Mouse (Mus musculus) myocyte (in vitro differentiated cells): ENCODE measurements at regions not wholly inside any gene's neighbourhood (a gene's known extent, or its start where the extent isn't known, plus 50 kb on each side); places are given as distances from the start of the nearest gene placed in this dataset.

Source experiments
- H3K27me3 ChIP-seq: one replicate; pipeline ENCODE4 v1.6.1; 2011; ENCODE audit not compliant: control insufficient read depth, insufficient read depth, insufficient read length
- H3K36me3 ChIP-seq: one replicate; pipeline ENCODE4 v1.6.1; 2011; ENCODE audit not compliant: control insufficient read depth, insufficient read depth
- H3K4me2 ChIP-seq: one replicate; pipeline ENCODE4 v1.6.1; 2011; ENCODE audit warnings: low read depth, control low read depth
- H3K4me3 ChIP-seq: one replicate; pipeline ENCODE4 v1.5.1; 2011; ENCODE audit warnings: mild to moderate bottlenecking, control low read depth, moderate library complexity
- H3K79me2 ChIP-seq: one replicate; pipeline ENCODE4 v1.6.1; 2011; ENCODE audit not compliant: control insufficient read depth, insufficient read depth
- H3ac ChIP-seq: one replicate; pipeline ENCODE4 v1.6.1; 2011; ENCODE audit not compliant: control insufficient read depth, insufficient read length
- CEBPB ChIP-seq: IDR thresholded peaks from 2 replicates; pipeline ENCODE4 v1.6.1; 2011; ENCODE audit warnings: mild to moderate bottlenecking, moderate library complexity; ENCODE audit not compliant: poor library complexity, insufficient read depth, severe bottlenecking
- E2F4 ChIP-seq: IDR thresholded peaks from one replicate; pipeline ENCODE4 v1.6.1; 2011; ENCODE audit warnings: mild to moderate bottlenecking, control low read depth, moderate library complexity; ENCODE audit not compliant: insufficient read depth
- MAX ChIP-seq: IDR thresholded peaks from one replicate; pipeline ENCODE4 v1.6.1; 2011; ENCODE audit warnings: low read depth, mild to moderate bottlenecking, control low read depth
- MYOD1 ChIP-seq, 3 experiments: IDR thresholded peaks; one replicate each; pipeline ENCODE4 v1.6.1; 2011; ENCODE audit warnings: control low read depth in 2 of 3, low read depth in 2 of 3, mild to moderate bottlenecking in 2 of 3, moderate library complexity in 1 of 3; ENCODE audit not compliant: insufficient read length in 2 of 3, control insufficient read depth in 1 of 3
- MYOG ChIP-seq, 3 experiments: IDR thresholded peaks; one replicate each; pipeline ENCODE4 v1.6.1; 2011; ENCODE audit warnings: control low read depth in 2 of 3, low read depth in 2 of 3, mild to moderate bottlenecking in 2 of 3; ENCODE audit not compliant: insufficient read length in 2 of 3, control insufficient read depth in 1 of 3, insufficient read depth in 1 of 3
- POLR2A ChIP-seq: IDR thresholded peaks from one replicate; pipeline ENCODE4 v1.6.1; 2011; ENCODE audit warnings: low read depth, mild to moderate bottlenecking, control low read depth, moderate library complexity; ENCODE audit not compliant: insufficient read length
- POLR2AphosphoS2 ChIP-seq: IDR thresholded peaks from one replicate; pipeline ENCODE4 v1.6.1; 2011; ENCODE audit warnings: low read depth, control low read depth; ENCODE audit not compliant: insufficient read length
- REST ChIP-seq: IDR thresholded peaks from one replicate; pipeline ENCODE4 v1.6.1; 2011; ENCODE audit warnings: mild to moderate bottlenecking, control low read depth, moderate library complexity; ENCODE audit not compliant: insufficient read depth, insufficient read length
- SRF ChIP-seq: IDR thresholded peaks from one replicate; pipeline ENCODE4 v1.6.1; 2011; ENCODE audit warnings: low read depth; ENCODE audit not compliant: control insufficient read depth, insufficient read length
- TCF12 ChIP-seq: IDR thresholded peaks from one replicate; pipeline ENCODE4 v1.6.1; 2011; ENCODE audit warnings: mild to moderate bottlenecking, control low read depth; ENCODE audit not compliant: poor library complexity, insufficient read depth, severe bottlenecking
- TCF3 ChIP-seq: IDR thresholded peaks from one replicate; pipeline ENCODE4 v1.6.1; 2011; ENCODE audit warnings: low read depth, control low read depth; ENCODE audit not compliant: insufficient read length
- USF1 ChIP-seq: IDR thresholded peaks from one replicate; pipeline ENCODE4 v1.6.1; 2011; ENCODE audit warnings: low read depth, mild to moderate bottlenecking, control low read depth, moderate library complexity

DNA sequence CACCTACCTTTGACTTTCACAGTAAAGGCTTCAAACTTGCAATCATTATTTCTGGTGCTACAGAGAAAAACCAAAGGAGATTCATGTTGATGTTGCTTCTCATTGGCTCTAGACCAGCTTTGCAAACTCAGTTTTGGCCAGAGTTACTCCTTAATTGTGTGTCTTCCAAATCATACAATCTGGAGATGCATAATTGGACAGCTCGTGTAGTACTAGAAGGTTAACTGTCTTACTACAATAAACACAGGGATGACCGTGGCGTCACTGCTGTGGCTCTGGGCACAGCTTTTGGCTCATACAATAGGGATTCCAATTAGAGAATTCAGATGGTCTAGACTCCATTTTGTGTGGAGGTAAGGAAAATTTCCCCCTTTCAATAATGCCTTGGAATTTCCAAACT is 544.6 kb downstream of the Tns1 start:
- H3K4me2 ChIP-seq = no peak overlapping the region
- H3K4me3 ChIP-seq = no peak overlapping the region
- peaks cover 10% of the 10 kb centered on the region for H3K27me3 ChIP-seq
- no peak for TF ChIP-seq MAX
- no peak for TF ChIP-seq TCF12
- no peak overlapping the region for H3ac ChIP-seq
- no peaks in the 10 kb centered on the region for H3K36me3 ChIP-seq
- H3K79me2 ChIP-seq = no peaks in the 10 kb centered on the region

DNA sequence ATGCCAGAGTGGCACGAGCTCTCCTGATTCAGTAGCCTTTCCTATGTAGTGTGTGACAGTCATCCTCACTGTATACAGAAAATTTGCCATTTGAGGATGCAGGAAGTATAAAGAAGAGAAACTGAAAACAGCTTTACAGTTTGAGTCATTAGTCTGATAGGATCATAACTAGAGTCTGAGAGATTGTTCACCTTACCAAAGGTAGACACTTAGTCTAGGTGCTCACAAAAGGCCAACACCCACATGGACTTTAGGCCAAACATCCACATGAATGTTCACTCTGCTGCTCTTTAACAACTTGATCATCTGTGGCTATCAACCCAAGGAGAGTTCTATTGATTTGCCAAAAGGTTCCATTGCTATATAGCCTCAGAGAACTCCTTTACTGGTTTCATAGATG is 547.2 kb downstream of the Tns1 start:
- Histone ChIP-seq H3K36me3 (no peaks in the 10 kb centered on the region), H3K79me2 (no peaks in the 10 kb centered on the region), H3K4me2 (no peak overlapping the region), H3K27me3 (peaks cover 6% of the 10 kb centered on the region), H3ac (no peak overlapping the region), H3K4me3 (no peak overlapping the region)
- no peak for TF ChIP-seq TCF3
- TF ChIP-seq POLR2AphosphoS2 = no peak
- no peak for TF ChIP-seq MYOG (IDR thresholded peaks at IDR 0.05; ENCODE audit: control insufficient read depth in 1 of 3, insufficient read depth in 1 of 3, insufficient read length in 2 of 3, low read depth in 2 of 3)
- TF ChIP-seq CEBPB = no peak
- no peak for TF ChIP-seq TCF12
- TF ChIP-seq REST = no peak
- TF ChIP-seq MAX = no peak
- no peak for TF ChIP-seq POLR2A
- TF ChIP-seq E2F4 = no peak
- TF ChIP-seq USF1 = no peak
- TF ChIP-seq SRF = no peak
- TF ChIP-seq MYOD1 (IDR thresholded peaks at IDR 0.05; ENCODE audit: control insufficient read depth in 1 of 3, insufficient read length in 2 of 3, low read depth in 2 of 3) = no peak

DNA sequence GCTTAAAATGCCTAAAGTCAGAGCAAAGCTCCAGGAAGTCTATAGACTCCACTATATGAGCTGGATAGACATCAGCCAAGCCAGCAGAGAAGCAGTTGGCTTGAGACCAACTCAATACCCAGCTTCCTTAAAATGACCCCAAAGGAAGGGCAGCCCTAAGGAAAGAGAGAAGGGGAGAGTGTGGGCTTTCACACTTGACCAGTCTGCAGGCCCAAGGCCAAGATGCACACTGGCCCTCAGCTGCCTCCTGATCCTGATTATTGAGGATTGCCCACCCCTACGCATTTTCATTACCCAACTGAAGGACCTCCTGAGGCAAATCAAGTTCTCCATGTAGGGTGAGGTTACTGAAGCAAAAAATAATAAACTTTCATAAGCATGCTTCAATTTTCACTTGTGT is 548.6 kb downstream of the Tns1 start:
- Histone ChIP-seq H3K79me2 (no peaks in the 10 kb centered on the region), H3K4me2 (no peak overlapping the region), H3K36me3 (no peaks in the 10 kb centered on the region), H3ac (no peak overlapping the region), H3K27me3 (no peaks in the 10 kb centered on the region), H3K4me3 (no peak overlapping the region)
- TF ChIP-seq TCF12 = no peak
- TF ChIP-seq USF1 = no peak
- no peak for TF ChIP-seq SRF
- no peak for TF ChIP-seq MAX
- no peak for TF ChIP-seq MYOG (IDR thresholded peaks at IDR 0.05; ENCODE audit: control insufficient read depth in 1 of 3, insufficient read depth in 1 of 3, insufficient read length in 2 of 3, low read depth in 2 of 3)
- TF ChIP-seq CEBPB = no peak
- TF ChIP-seq POLR2A = no peak

DNA sequence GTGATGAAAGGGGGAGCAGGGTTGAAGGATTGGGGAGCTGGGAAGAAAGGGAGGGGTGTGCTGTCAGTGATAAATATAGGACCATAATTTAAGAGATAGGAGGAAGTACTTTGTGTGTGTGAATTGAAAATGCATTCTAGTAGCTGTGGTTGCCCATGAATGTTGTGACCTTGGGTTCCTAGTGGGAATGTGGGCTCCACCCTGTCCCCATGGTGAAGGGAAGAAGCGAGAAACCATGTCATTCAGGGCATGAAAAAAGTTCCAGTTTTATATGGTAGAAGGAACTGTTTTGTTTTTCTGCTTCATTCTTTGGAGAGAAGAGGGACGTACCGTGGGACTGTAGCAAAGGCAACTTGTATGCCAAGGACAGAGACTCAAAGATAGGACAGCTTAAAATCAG is 553.3 kb downstream of the Tns1 start:
- TF ChIP-seq POLR2A (no peak), MAX (no peak), MYOD1 (IDR thresholded peaks at IDR 0.05; ENCODE audit: control insufficient read depth in 1 of 3, insufficient read length in 2 of 3, low read depth in 2 of 3) (no peak), E2F4 (no peak), REST (no peak), TCF12 (no peak), TCF3 (no peak), SRF (no peak), USF1 (no peak)
- H3K4me3 ChIP-seq = no peak overlapping the region
- H3K36me3 ChIP-seq = no peaks in the 10 kb centered on the region
- H3K4me2 ChIP-seq = no peak overlapping the region
- no peaks in the 10 kb centered on the region for H3K27me3 ChIP-seq
- no peaks in the 10 kb centered on the region for H3K79me2 ChIP-seq
- no peak overlapping the region for H3ac ChIP-seq

DNA sequence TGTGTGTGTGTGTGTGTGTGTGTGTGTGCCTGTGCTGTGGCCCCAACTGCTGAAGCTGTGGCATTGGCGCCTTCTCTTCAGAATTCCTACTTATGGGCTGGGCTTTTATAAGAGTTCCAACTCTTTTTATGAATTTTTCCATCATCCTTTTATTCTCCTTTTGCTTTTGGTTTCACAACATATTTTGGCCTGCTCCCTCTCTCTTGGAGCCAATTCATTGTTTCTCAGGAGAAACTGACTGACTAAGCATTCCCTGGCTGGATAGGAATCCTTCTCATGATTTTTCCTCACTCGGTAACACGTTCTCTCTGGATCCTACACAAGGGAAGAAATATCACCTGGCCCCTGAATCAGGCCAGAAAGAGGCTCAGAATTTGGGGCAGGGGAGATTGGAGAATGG is 551.1 kb upstream of the Tnp1 start:
- no peak overlapping the region for H3ac ChIP-seq
- no peak for TF ChIP-seq CEBPB
- no peak for TF ChIP-seq REST
- TF ChIP-seq POLR2AphosphoS2 = no peak
- no peak for TF ChIP-seq TCF12
- TF ChIP-seq USF1 = no peak
- no peak for TF ChIP-seq E2F4
- TF ChIP-seq TCF3 = no peak
- TF ChIP-seq MYOG (IDR thresholded peaks at IDR 0.05; ENCODE audit: control insufficient read depth in 1 of 3, insufficient read depth in 1 of 3, insufficient read length in 2 of 3, low read depth in 2 of 3) = no peak
- TF ChIP-seq MAX = no peak
- no peak for TF ChIP-seq MYOD1 (IDR thresholded peaks at IDR 0.05; ENCODE audit: control insufficient read depth in 1 of 3, insufficient read length in 2 of 3, low read depth in 2 of 3)
- TF ChIP-seq SRF = no peak
- TF ChIP-seq POLR2A = no peak

DNA sequence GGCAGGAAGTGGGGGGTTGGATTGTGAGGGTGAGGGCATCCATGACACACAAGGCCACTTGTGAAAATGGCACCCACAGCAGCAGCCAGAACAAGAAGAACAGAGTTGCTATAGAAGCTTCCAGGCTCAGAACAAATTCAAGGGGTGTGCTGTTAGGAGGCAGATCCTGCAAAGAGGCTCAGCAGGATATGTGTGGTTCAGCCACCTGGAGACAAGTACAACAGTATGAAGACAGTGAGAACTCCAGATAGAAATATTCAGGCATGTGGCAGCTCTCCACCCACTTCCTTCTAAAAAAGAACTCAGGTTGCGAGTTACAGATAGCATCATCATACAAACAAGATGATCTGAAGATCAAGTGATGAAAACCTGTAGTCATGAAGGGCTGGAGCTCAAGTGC is 544.9 kb upstream of the Tnp1 start:
- TF ChIP-seq USF1 = no peak
- TF ChIP-seq POLR2A = no peak
- no peak for TF ChIP-seq CEBPB
- no peak for TF ChIP-seq TCF12
- TF ChIP-seq POLR2AphosphoS2 = no peak
- no peak for TF ChIP-seq MYOG (IDR thresholded peaks at IDR 0.05; ENCODE audit: control insufficient read depth in 1 of 3, insufficient read depth in 1 of 3, insufficient read length in 2 of 3, low read depth in 2 of 3)
- TF ChIP-seq REST = no peak
- no peak for TF ChIP-seq SRF
- TF ChIP-seq MYOD1 (IDR thresholded peaks at IDR 0.05; ENCODE audit: control insufficient read depth in 1 of 3, insufficient read length in 2 of 3, low read depth in 2 of 3) = no peak
- no peak for TF ChIP-seq TCF3
- TF ChIP-seq MAX = no peak
- no peak overlapping the region for H3ac ChIP-seq
- no peak overlapping the region for H3K4me3 ChIP-seq
- no peaks in the 10 kb centered on the region for H3K27me3 ChIP-seq
- H3K4me2 ChIP-seq = no peak overlapping the region
- H3K79me2 ChIP-seq = no peaks in the 10 kb centered on the region
- no peaks in the 10 kb centered on the region for H3K36me3 ChIP-seq

More for the DNA sequence above, 551.1 kb upstream of the Tnp1 start:
- no peak overlapping the region for H3K4me3 ChIP-seq
- H3K36me3 ChIP-seq = no peaks in the 10 kb centered on the region
- H3K4me2 ChIP-seq = no peak overlapping the region
- no peaks in the 10 kb centered on the region for H3K79me2 ChIP-seq
- no peaks in the 10 kb centered on the region for H3K27me3 ChIP-seq
